Mouse (Mus musculus) neural tube, embryonic 13.5 days (tissue): ENCODE data around the gene Svs5. TPM values are rescaled to one million over a fixed set of nuclear protein-coding genes. Genes with fewer than 3 reads are reported as not detected.

Source experiments
- ATAC-seq: fragments of 200-750 bp; cut with Nextera tagmentation; 2 replicates; pipeline ENCODE4 v1.8.0; 2017; ENCODE audit warnings: low read depth, mild to moderate bottlenecking, moderate TSS enrichment, moderate library complexity
- H3K27ac ChIP-seq: fragments of 300-500 bp; sonication (generic); replicated peaks from 2 replicates; pipeline ENCODE4 v1.5.1; 2015; ENCODE audit warnings: moderate library complexity, mild to moderate bottlenecking, inconsistent platforms
- H3K27me3 ChIP-seq: fragments of 300-500 bp; sonication (generic); 2 replicates; pipeline ENCODE4 v1.6.1; 2015; ENCODE audit warnings: mild to moderate bottlenecking, inconsistent platforms
- H3K36me3 ChIP-seq: fragments of 300-500 bp; sonication (generic); 2 replicates; pipeline ENCODE4 v1.6.1; 2015; ENCODE audit warnings: mild to moderate bottlenecking, inconsistent platforms
- H3K4me1 ChIP-seq: fragments of 300-500 bp; sonication (generic); replicated peaks from 2 replicates; pipeline ENCODE4 v1.6.1; 2015; ENCODE audit warnings: inconsistent platforms
- H3K4me2 ChIP-seq: fragments of 300-500 bp; sonication (generic); 2 replicates; pipeline ENCODE4 v1.6.1; 2015; ENCODE audit warnings: inconsistent platforms, mild to moderate bottlenecking, moderate library complexity
- H3K4me3 ChIP-seq: fragments of 300-500 bp; sonication (generic); 2 replicates; pipeline ENCODE4 v1.5.1; 2015; ENCODE audit warnings: mild to moderate bottlenecking, inconsistent platforms
- H3K9ac ChIP-seq: fragments of 300-500 bp; sonication (generic); 2 replicates; pipeline ENCODE4 v1.6.1; 2015; ENCODE audit warnings: moderate library complexity, mild to moderate bottlenecking, inconsistent platforms
- H3K9me3 ChIP-seq: fragments of 300-500 bp; sonication (generic); 2 replicates; pipeline ENCODE4 v1.6.1; 2016; ENCODE audit warnings: inconsistent platforms
- WGBS: fragments of 180-500 bp; shearing (Covaris S2); methylation state at CpG from one replicate; pipeline ENCODE4 v1.1.7; 2015; 5-methylcytosine and 5-hydroxymethylcytosine counted together
- polyA plus RNA-seq: library from polyadenylated mRNA; unstranded; fragments of >200 nt; fragmentation: Nextera tagmentation; extraction: Ambion mirVana; gene quantifications from 2 replicates; pipeline ENCODE4 v1.2.1, GENCODE M21; 2015

The Svs5 gene
- polyA plus RNA-seq, 1 experiment from 2014 or later, result not detected

GRCm38 (mm10) chr2:164359031-164359430 is 26.5 kb downstream of the Svs5 start:
- H3K27ac ChIP-seq, result no peak overlapping the region
- no peak overlapping the region for H3K9ac ChIP-seq
- H3K4me2 ChIP-seq, result no peak overlapping the region
- no peak for ATAC-seq
- no peak overlapping the region for H3K4me3 ChIP-seq
- no peaks in the 10 kb centered on the region for H3K4me1 ChIP-seq
- H3K36me3 ChIP-seq, result no peaks in the 10 kb centered on the region
- no peaks in the 10 kb centered on the region for H3K27me3 ChIP-seq
- WGBS, result 84% methylated on average over 5 of the region's 5 CpGs
- H3K9me3 ChIP-seq, result no peaks in the 10 kb centered on the region

GRCm38 (mm10) chr2:164359668-164360067 is 27.1 kb downstream of the Svs5 start:
- Histone ChIP-seq H3K27ac (no peak overlapping the region), H3K27me3 (no peaks in the 10 kb centered on the region), H3K4me2 (no peak overlapping the region), H3K4me3 (no peak overlapping the region), H3K36me3 (no peaks in the 10 kb centered on the region), H3K9ac (no peak overlapping the region), H3K4me1 (no peaks in the 10 kb centered on the region), H3K9me3 (no peaks in the 10 kb centered on the region)
- 77% methylated on average over 5 of the region's 5 CpGs for WGBS
- no peak for ATAC-seq

DNA sequence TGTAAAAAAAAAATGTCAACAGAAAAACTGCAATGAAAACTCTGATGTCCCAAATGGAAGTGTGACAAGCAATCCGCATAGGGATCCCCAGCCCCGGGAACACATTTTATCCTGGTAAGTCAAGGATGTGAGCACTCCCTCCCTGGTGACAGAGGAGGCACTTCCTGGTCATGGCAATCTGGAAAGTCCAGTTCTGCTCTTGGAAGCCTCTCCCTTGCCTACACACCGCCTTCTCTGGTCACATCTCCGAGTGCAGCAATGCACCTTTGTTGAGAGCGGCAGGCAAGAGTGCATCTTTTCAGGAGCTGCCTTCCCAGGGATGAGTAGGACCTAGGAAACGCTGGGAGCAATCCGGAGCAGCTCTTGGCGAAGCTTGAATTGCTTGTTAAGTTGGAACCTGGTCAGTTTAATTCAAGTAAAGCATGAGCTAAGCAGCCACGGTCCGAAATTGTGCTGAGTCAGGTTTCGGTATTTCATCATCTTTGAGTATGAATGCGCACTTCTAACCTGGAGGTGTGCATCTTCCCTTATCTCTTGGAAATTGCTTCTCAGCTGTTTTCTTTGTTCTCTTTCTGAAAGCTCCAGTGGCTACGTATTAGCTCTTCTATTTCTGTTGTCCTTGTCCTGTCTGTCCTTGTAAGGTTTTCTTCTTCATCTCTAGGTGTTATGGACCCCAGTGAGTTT is 28.6 kb downstream of the Svs5 start:
- WGBS, result 38% methylated on average over 13 of the region's 13 CpGs
- Histone ChIP-seq H3K27ac (no peak overlapping the region), H3K27me3 (no peaks in the 10 kb centered on the region), H3K4me1 (no peaks in the 10 kb centered on the region), H3K4me3 (no peak overlapping the region), H3K36me3 (no peaks in the 10 kb centered on the region), H3K4me2 (no peak overlapping the region), H3K9ac (no peak overlapping the region), H3K9me3 (no peaks in the 10 kb centered on the region)
- ATAC-seq, result no peak

GRCm38 (mm10) chr2:164366947-164367346 is 34.4 kb downstream of the Svs5 start:
- Histone ChIP-seq H3K9me3 (no peaks in the 10 kb centered on the region), H3K27ac (no peak overlapping the region), H3K9ac (no peak overlapping the region), H3K27me3 (no peaks in the 10 kb centered on the region), H3K36me3 (no peaks in the 10 kb centered on the region), H3K4me2 (no peak overlapping the region), H3K4me3 (no peak overlapping the region), H3K4me1 (no peaks in the 10 kb centered on the region)
- WGBS, result 77% methylated on average over 3 of the region's 3 CpGs
- ATAC-seq, result no peak

DNA sequence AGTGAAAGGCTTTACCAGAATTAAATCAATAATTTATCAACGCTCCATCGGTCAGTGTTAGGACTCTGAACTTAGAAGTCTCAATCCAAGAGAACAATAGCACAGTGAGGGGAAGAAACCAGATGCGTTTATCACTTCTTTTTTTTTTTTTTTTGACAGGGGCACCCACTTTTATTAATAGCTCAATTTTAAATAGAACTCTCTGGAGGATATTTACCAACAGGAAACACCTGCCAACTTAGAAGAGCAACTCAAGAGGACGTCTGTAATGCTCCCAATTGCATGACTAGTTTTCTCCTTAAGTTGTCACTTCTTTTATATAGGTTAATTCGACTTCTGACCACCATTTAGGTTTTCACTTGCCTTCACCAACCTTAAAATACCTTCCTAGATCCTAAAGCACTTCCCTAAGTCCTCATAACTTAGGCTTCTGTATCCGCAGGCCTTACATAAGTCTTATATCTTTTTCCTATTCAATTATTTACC is 36.1 kb downstream of the Svs5 start:
- Histone ChIP-seq H3K27ac (no peak overlapping the region), H3K9ac (no peak overlapping the region), H3K4me2 (no peak overlapping the region), H3K4me1 (no peaks in the 10 kb centered on the region), H3K4me3 (no peak overlapping the region), H3K27me3 (no peaks in the 10 kb centered on the region), H3K9me3 (no peaks in the 10 kb centered on the region), H3K36me3 (no peaks in the 10 kb centered on the region)
- 82% methylated on average over 6 of the region's 6 CpGs for WGBS
- no peak for ATAC-seq

DNA sequence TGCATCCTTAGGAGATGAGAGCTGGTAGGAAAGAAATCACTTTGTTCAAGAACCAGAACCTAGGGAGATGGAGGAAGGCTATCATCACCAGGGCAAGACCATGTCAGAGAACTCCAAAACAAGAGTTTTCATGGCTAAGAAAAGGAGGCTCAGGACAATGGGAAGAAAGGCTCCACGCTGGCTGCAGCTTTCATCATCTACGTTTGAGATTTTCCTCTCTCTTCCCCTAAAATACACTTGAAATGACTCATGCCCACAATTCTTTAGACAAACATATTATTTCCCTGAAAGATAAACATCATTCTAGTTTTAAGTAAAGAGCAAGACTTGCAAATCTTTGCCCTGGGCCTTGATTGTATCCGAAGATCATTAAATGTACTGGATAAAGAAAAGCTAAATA is 38.8 kb downstream of the Svs5 start:
- Histone ChIP-seq H3K27me3 (no peaks in the 10 kb centered on the region), H3K4me1 (no peaks in the 10 kb centered on the region), H3K4me2 (no peak overlapping the region), H3K36me3 (no peaks in the 10 kb centered on the region), H3K9me3 (no peaks in the 10 kb centered on the region), H3K9ac (no peak overlapping the region), H3K4me3 (no peak overlapping the region), H3K27ac (no peak overlapping the region)
- 88% methylated on average over 3 of the region's 3 CpGs for WGBS
- no peak for ATAC-seq

DNA sequence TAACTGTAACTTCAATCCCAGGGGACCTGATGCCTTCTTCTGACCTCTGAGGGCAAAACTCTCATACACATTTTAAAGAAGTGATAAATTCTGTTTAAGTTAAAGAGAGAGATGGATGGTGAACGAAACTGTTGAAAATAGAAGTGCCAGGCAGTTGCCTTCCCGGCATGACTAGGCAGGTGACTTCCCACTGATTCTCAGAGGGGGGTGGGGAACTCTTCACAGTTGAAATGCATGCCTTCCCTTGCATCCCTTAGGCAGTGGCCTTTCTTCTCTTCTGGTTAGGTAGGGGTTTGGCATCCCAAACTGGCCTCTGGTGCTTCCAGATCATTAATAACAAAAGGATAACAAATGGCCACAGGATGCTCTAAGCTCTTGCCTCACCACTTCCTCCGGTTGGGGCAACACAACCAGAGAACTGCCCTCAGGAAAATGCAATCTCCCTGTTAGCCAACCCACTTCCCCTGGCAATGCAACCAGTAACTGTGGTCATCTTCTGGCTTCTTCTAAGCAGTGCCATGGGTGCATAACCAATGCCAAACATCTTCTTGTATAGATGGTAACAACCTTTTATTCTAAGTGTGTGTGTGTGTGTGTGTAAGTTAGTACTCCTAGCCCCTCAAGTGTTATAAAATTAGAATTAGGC is 40.0 kb downstream of the Svs5 start:
- no peak overlapping the region for H3K4me2 ChIP-seq
- H3K27ac ChIP-seq, result no peak overlapping the region
- 30% methylated on average over 3 of the region's 3 CpGs for WGBS
- no peak for ATAC-seq
- H3K9me3 ChIP-seq, result no peaks in the 10 kb centered on the region
- H3K9ac ChIP-seq, result no peak overlapping the region
- H3K27me3 ChIP-seq, result no peaks in the 10 kb centered on the region
- H3K4me3 ChIP-seq, result no peak overlapping the region
- H3K4me1 ChIP-seq, result no peaks in the 10 kb centered on the region
- H3K36me3 ChIP-seq, result no peaks in the 10 kb centered on the region

DNA sequence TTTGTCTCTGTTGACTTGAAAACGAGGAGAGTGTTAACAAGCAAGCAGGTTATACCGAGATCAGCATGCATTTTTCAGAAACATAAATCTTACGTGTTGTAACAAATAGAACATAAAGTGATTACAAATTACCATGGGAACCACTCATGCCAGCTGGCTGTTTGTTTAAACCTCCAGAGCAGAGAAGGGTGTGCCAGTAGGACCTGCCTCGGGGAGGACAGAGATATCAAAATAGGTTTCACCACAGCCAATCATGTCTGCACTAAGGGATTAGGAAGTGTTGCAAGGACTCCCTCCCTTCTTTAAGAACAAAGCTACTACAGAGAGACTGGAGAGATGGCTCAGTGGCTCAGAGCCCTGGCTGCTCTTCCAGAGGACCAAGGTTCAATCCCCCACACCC is 40.6 kb downstream of the Svs5 start:
- WGBS, result 42% methylated on average over 4 of the region's 4 CpGs
- ATAC-seq, result no peak

DNA sequence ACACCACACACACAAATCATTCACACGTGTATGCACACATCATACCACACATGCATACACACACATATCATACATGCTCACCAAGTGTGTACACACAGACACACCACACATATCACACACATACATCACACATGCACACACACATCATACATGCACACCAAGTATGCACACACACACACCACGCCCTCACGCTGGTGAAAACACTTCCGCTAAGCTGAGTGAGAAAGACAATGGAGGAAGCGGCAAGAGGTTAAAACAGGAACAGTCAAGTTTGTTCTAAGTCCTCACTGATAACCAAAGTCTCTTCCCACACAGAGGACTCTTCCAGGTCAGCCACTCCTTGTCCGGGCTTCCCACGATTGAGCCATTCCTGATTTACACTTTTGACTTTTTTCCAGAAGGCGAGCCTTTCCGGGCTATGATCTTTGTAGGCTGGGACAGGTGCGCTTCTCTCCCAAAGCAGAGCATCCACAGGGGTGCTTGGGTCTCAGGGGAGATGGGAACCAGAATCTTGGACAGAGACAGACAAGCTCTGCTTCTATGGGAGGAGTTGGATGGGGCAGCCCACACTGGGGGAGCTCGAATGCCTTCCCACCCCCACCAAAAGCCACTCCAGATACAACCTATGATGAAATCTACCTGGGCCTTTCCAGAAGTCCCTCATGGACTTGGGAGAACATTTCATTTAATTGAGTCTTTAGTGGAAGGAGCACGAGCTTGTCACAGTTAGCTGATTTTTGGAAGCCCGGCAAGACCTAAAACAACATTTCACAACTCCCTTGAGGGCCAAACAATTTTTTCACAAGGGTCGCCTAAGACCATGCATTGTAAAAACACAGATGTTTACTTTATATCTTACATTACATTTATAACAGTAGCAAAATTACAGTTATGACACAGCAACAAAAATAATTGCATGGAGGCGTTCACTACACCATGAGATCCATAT is 45.2 kb downstream of the Svs5 start:
- H3K27ac ChIP-seq, result no peak overlapping the region
- WGBS, result 91% methylated on average over 15 of the region's 15 CpGs

More for the DNA sequence above, 40.6 kb downstream of the Svs5 start:
- no peaks in the 10 kb centered on the region for H3K27me3 ChIP-seq
- no peak overlapping the region for H3K4me3 ChIP-seq
- H3K9me3 ChIP-seq, result no peaks in the 10 kb centered on the region
- H3K27ac ChIP-seq, result no peak overlapping the region
- no peak overlapping the region for H3K9ac ChIP-seq
- no peaks in the 10 kb centered on the region for H3K36me3 ChIP-seq
- no peaks in the 10 kb centered on the region for H3K4me1 ChIP-seq
- no peak overlapping the region for H3K4me2 ChIP-seq

GRCm38 (mm10) chr2:164381726-164382125 is 49.2 kb downstream of the Svs5 start:
- WGBS, result 78% methylated on average over 8 of the region's 8 CpGs
- ATAC-seq, result no peak
- peaks cover 5% of the 10 kb centered on the region for H3K27me3 ChIP-seq
- peaks cover 19% of the 10 kb centered on the region for H3K4me1 ChIP-seq
- H3K9ac ChIP-seq, result no peak overlapping the region
- H3K27ac ChIP-seq, result no peak overlapping the region
- H3K36me3 ChIP-seq, result no peaks in the 10 kb centered on the region
- H3K4me3 ChIP-seq, result no peak overlapping the region
- H3K4me2 ChIP-seq, result no peak overlapping the region
- H3K9me3 ChIP-seq, result no peaks in the 10 kb centered on the region

More for the DNA sequence above, 45.2 kb downstream of the Svs5 start:
- Histone ChIP-seq H3K4me1 (no peaks in the 10 kb centered on the region), H3K9me3 (no peaks in the 10 kb centered on the region), H3K36me3 (no peaks in the 10 kb centered on the region), H3K4me2 (no peak overlapping the region), H3K27me3 (no peaks in the 10 kb centered on the region), H3K4me3 (no peak overlapping the region), H3K9ac (no peak overlapping the region)
- no peak for ATAC-seq

- WGBS, result 90% methylated on average over 3 of the region's 3 CpGs
- H3K36me3 ChIP-seq, result no peaks in the 10 kb centered on the region
Measured at GRCm38 (mm10) chr2:164382971-164383370, 50.4 kb downstream of the Svs5 start.

More at GRCm38 (mm10) chr2:164382971-164383370, 50.4 kb downstream of the Svs5 start:
- no peak overlapping the region for H3K9ac ChIP-seq
- H3K27ac ChIP-seq, result no peak overlapping the region
- peaks cover 25% of the 10 kb centered on the region for H3K4me1 ChIP-seq
- ATAC-seq, result no peak
- no peaks in the 10 kb centered on the region for H3K9me3 ChIP-seq
- no peak overlapping the region for H3K4me3 ChIP-seq
- H3K4me2 ChIP-seq, result no peak overlapping the region
- peaks cover 18% of the 10 kb centered on the region for H3K27me3 ChIP-seq
